Mouse (Mus musculus) heart, postnatal 25 days (tissue): ENCODE results near the gene Tom1l2. TPM values are rescaled to one million over a fixed set of nuclear protein-coding genes. Genes with fewer than 3 reads are reported as not detected.

Source experiments
- DNase-seq: peaks from one replicate; pipeline ENCODE4 v3.0.0; 2022; ENCODE audit warnings: low spot score
- intact Hi-C: fragments of 180-260 bp; cut with DNase I; formaldehyde crosslinking; loops from one replicate; pipeline ENCODE4 v1.15.1; 2025
- total RNA-seq, 2 experiments: library from RNA; stranded (reverse); gene quantifications; 2 replicates each; pipeline ENCODE4 v1.2.3; 2021

The Tom1l2 gene
- 100 to 1,000 TPM in 1 of 2 experiments, 10 to 100 TPM in 1; 98.9 to 110 TPM for total RNA-seq

DNA sequence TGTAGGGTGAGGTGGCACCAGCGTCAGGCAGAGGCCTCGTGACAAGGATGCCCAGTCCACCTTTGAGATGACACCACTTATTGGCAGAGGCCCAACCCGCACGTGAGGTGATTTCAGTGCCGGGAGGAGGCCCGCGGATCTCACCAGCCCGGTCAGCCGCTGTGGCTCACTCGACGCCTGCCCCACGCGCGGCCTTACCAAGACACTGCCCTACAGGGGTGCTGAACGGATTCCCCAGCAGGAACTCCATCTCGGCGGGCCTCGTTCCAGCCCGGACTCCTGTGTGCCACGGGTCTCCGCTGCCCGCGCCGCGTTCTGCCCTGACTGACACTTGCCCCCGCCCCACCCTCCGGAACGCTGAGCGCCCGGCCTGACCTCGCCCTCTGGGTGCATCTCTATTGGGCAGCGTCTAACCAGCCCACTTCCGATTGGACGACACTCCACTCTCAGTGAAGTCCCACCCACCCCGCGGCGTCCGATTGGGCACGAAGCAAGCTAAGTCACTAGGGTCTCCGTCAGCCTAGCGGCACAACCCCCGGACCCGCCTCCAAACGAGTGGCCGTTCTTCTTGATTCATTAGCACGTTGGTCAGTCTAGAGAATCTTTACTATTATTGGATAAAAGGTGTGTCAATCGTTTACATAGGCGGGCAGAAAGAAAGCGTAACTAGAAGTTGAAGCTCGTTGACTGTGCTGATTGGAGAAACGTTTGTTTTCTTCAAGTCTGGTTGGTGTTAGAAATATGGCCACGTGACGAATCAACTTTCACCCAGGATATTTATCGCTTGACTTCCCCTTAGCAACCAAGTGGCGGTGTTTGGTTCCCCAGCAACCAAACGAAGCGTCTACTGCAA is at the start of gene Tom1l2, which contains the start of gene Drc3:
Gene Tom1l2 (minus strand): TSS at position 347 of the 853 bp plus-strand sequence.
Gene Drc3 (plus strand): TSS at position 771 of the 853 bp plus-strand sequence.
- DNase-seq: peak; percentile 100
- intact Hi-C loops: no loop called here

DNA sequence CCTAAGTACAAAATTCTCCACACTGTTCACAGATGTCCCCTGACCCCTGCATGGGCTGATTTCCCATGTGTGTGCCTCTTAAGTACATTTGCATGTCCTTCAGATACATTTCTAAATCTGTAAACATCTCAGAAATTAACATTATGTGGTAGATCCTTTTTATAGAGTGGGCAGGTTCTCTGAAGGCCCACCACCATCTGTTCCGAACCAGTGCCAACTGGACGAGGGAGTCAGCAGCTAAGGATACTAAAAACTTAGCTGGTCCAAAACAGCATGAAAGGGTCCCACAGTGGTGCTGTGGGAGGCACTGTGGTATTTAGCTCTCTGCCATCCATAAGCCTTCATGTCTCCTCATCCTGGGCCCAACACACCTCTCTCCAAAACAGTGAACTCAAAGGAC is 44.5 kb upstream of the Tom1l2 start:
- intact Hi-C loops: no loop called here

DNA sequence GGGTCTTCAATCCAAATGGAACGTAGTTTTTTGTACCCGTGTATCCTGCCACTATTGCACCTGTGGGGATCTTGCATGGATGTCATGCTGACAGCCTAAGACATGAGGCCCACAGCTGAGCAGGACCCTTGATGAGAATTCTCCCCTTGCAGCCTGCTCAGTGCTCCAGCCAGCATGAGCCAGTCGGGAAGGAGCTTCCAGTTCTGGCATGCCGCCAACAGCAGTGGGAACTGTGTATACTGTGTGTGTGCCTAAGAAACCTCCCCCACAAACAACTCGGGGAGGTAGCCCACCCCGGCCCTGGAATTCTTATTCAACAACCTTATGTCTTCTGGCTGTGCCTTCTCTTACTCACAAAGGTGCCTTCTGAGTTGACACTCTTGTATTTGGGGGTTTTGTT is 43.8 kb upstream of the Tom1l2 start:
- DNase-seq: no peak
- intact Hi-C loops: no loop called here

More for the DNA sequence above, 44.5 kb upstream of the Tom1l2 start:
- DNase-seq: no peak

DNA sequence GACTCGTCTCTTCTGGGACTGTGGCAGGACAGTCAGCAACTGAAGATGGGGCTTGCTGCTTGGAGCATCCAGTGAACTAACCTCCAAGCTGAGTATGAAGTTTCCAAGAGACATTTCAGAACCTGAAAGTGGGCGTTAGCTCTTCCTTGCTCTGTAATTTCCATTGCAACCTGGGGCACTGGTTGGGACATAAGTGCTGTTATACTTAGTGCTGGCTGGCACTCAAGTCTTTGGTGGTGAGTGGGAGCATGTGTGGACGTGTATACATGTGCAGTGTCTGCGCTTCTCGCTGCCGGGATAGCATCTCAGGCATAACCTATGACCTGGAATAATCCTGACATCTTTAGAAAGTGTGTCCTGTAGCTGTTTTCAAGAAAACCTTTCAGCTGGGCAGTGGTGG is 38.6 kb upstream of the Tom1l2 start:
- intact Hi-C loops: no loop called here
- no peak for DNase-seq

DNA sequence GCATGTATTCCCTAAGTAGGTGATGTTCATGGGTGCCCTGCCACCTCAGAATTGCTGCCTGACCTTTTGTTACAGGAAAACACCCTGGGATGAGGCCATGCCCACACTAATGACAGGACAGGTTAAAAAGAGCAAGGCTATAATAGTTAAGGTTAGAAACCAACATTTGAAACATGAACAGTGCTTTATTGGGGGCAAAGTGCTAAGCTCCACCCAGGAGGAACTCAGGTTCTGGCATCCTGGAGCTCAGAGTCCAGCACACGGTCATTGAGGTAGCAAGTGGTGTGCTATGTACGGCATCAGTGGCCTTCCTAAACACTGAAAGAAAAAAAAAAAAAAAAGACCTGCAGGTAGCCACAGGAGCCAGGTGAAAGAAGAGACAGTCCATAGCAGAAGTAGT is 35.2 kb upstream of the Tom1l2 start:
- DNase-seq: no peak
- intact Hi-C loops: no loop called here

DNA sequence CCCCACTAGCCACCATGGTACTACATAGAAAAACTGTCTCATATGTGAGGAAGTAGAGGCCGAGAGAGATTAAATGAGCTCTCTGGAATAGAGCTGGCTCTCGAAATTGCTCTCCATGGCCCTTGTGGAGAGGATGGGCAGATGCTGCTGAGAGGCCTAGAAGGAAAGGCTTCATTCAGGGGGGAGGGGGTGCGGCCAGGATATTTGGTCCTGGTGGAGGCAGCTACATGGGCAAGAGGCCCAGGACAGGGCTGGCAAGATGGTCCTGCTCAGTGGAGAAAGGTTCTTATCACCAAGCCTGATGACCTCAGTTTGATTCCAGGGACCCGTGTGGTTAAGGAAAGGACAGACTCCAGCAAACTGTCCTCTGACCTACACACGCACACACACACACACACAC is 33.2 kb upstream of the Tom1l2 start:
- no peak for DNase-seq
- intact Hi-C loops: no loop called here

DNA sequence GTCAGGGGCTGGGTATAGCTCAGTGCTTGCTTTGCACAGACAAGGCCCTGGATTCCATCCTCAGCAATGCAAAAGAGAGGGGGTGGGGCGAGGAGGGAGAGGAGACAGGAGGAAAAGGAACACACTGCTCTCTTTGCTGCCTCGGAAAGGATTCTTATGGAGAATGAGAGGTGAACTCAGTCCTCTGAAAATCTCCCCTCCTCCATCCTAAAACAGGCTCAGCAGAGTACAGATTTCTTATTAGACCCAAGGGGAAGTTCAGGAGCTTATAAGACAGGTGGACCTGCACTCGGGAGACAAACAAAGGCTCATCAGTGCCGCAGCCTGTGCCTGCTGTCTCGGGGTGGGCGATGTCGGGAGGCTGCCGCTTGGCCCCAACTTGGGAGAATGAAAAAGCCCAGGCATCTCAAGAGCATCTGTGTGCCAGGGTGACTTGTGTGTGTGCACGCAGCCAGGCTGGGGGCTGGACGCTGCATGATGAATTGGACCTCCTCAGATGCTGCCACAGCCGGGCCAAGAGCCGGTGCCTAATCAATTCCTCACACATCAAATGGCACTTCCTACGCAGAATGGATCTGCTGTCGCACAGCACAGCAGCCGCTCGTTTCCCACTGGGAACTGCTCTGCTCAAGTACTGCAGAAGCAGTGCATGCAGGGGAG is 32.2 kb upstream of the Tom1l2 start:
- intact Hi-C loops: no loop called here
- DNase-seq: no peak

DNA sequence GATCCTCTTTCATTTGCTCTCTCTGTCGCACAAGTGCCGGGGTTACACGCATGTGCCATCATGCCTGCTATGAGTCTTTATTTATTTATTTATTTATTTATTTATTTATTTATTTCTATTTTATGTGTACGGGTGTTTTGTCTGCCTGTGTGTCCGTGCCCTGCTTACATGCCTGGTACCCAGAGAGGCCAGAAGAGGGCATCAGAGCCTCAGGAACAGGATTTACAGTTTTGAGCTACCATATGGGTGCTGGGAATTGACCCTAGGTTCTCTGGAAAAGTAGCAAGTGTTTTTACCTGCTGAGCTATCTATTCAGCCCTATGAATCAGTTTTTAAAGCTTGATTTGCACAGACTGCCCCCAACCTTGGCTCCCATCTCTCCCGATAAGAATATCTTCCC is 30.8 kb upstream of the Tom1l2 start:
- intact Hi-C loops: no loop called here

DNA sequence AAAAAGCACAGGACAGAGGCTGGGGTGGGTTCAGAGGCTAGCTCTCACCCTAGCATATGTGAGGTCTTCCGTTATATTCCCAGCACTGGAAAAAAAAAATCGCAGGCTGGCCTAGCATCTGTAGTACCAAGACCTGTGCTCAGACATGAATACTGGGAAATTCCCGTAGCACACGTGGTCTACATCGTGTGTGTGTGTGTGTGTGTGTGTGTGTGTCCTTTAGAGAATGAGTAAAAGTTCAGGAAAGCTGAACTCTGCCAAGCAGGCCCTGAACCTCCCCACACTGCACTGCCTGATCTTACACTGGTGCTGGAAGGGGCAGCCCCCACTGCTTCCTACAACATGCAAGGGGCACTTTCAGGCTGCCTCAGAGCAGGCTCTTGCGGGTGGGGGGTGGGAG is 21.8 kb upstream of the Tom1l2 start:
- intact Hi-C loops: no loop called here

More for the DNA sequence above, 30.8 kb upstream of the Tom1l2 start:
- DNase-seq: no peak

DNA sequence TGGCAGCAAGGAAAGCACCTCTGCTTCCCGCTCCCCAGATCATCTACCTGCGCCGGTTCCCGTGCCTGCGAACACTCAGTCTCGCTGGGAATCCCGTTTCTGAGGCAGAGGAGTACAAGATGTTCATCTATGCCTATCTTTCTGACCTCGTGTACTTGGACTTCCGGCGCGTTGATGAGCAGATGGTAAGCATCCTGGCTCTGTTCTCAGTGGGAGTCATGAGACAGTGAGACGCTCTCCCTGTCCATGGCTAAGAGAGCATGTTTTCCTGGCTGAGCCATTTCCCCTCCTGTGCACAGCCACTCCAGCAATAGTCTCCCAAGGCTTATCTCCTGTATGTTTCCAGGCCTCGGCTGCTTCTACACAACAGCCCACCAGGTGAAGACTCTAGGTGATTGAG is 17.7 kb upstream of the Tom1l2 start:
- DNase-seq: no peak
- intact Hi-C loops: no loop called here

More for the DNA sequence above, 21.8 kb upstream of the Tom1l2 start:
- no peak for DNase-seq

DNA sequence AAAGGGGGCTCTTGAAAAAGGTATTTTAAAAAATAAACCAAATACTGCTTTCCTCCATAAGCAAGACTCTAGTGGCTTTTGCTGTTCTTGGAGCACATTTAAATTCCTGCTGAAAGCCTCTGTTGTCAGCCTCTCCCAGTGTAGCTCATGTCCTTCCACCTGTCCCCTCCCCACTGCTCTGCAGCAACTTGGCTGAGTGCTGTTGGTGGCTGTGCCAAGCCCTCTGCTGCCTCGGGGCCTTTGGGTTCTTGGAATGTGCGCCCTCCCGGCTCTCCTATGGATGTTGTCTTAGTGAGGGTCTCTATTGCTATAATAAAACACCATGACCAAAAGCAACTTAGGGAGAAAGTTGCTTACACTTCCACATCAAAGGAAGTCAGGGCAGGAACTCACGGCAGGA is 16.7 kb upstream of the Tom1l2 start:
- intact Hi-C loops: no loop called here
- no peak for DNase-seq

DNA sequence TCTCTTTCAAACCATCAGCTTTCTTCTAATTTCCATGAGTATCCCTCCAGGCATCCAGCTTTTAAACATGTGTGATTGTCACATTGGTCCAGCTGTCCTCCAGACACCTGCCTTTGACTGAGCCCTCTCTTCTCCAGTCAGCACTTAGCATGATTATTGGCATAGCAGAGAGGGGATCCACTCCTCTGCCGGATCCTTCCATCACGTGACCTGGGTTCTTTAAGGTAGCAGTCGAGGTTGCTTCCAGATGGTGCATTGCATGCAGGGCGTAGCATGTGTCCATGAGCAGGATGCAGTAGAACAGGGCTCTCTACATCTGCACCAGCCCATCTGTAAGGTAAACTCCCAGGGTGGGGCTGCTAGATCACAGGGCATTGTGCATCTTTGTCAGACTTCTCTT is 16.2 kb upstream of the Tom1l2 start:
- intact Hi-C loops: no loop called here

DNA sequence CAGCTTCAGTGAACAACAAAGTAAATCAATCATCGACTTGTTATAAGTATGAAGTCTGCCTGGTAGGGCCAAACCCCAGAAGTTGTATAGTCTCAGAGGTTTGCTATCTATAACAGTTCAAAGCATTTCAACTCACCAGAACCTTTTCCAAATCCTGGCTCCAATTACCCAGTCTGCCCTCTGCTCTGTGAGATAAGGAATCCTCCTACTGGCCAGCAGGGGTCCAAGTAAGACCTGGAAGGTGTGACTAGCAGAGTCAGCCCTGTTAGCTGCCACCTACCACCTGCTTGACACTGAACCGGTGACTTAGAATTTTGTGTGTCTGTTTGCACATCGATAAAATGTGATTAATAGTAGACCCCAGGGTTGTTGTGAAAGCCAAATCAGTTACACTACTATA is 14.6 kb upstream of the Tom1l2 start:
- DNase-seq: no peak
- intact Hi-C loops: no loop called here

More for the DNA sequence above, 16.2 kb upstream of the Tom1l2 start:
- DNase-seq: no peak

DNA sequence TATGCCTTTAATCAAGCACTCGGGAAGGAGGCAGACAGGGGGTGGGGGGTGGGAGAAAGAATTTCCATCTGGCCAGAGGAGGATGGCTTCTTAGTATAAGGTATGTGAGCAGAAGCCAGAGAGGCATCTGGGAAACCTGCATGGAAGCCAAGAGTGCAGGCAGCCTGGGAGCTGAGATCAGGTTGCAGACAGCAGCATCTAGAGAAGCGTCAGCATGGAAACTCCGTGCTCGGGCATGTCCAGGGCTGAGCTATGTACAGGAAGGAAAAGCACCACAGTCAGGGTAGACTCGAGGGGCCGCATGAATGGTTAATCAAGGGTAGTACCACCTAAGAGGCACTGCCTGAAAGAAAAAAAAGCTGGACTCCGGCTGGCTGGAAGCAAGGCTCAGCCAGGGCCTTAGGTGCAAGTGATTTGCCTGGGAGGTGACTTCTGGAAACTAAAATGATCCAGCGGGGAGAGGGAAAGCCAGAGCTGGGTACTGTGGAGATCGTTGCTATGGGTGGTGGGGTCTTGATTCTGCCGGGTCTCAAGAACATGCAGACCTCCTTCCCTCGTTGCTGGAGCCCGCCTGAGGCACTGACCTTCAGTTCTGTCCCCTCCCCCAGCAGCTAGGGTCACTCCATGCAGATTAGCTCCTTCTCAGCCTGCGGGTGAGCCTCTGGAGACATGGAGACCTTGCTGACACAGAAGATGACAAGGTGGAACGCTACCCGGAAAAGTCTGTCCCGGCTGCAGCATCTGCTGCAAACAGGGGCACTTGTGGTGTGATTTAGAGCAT is 13.7 kb upstream of the Tom1l2 start:
- intact Hi-C loops: no loop called here
- DNase-seq: no peak

DNA sequence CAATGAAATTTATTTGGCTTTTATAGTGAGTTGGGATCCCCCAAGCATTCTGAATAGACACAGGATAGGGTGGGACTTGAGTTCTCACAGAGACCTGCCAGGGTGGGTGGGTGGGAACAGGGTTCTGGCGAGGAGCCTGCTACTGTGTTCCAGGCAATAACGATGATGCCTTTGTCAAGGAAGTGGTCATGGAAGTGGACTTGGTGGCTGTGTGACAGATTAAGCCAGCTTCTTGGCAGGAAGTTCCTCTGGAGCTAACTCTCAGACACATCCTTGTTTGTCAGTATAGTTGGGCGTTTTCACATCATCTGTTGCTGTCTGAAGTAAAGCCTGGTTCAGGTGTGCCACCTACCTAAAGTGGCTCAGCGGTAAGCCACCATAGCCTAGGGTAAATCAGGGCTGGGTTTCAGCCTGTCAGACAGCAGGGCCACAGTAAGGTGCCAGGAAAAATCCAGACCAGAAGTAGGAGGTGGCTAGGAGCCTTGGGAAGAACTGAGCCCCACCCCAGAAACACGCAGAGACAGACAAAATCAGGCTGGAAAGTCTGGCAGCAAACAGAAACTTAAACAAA is 8.0 kb upstream of the Tom1l2 start:
- peak; percentile 26 for DNase-seq
- intact Hi-C loops: no loop called here

DNA sequence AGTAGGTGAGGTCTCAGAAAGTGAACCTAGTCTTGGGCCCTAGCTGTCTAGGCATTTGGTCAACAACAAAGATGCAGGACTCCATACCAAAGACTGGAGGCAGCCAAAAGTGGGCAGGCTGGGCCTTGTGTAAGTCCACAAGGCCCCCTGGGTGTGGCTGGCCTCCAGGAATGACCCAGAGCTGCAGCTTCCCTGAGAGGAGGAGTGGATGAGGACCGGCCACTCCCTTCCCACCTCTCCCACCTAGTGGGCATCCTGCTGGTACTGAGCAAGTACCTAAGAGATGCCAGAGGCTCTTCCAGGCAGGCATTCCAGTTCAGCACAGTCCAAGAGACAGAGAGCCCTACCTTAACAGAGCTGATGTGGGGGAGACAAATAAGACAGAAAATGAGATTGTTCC is 7.2 kb upstream of the Tom1l2 start:
- DNase-seq: no peak
- intact Hi-C loops: no loop called here

DNA sequence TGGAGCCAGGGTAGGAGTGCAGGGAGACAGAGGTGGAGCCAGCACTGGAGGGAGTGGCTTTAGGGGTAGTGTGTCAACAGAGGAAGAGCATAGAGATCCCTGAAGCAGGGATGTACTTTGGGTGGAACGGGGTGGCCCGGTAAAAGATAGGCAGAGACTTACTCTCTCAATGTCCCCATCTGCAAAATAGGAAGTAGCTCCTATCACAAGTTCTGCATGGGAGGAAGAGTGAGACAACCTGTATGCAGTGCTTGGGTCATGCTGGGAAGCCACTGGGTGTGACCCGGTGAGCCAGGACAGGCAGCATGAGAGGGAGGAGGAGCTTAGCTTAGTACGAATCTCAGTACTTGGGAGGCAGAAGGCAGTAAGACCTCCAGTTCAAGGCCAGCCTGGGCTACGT is 6.4 kb upstream of the Tom1l2 start:
- no peak for DNase-seq
- intact Hi-C loops: no loop called here

DNA sequence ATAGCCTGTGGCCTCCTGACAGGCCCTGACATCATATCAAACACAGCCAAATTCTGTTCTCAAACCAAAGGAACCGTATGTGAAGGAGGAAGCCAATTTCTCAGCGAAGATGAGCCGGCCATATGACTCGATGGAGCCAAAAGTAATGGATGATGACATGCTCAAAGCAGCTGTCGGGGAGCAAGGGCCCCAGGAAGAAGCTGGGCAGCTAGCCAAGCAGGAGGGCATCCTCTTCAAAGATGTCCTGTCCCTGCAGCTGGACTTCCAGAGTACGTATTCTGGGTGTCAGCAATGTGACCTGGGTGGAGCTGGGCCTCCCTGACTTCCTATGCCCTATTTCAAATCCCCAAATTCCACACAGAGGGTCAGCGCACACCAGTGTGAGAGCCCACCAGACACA is 5.8 kb upstream of the Tom1l2 start:
- intact Hi-C loops: no loop called here
- DNase-seq: no peak

DNA sequence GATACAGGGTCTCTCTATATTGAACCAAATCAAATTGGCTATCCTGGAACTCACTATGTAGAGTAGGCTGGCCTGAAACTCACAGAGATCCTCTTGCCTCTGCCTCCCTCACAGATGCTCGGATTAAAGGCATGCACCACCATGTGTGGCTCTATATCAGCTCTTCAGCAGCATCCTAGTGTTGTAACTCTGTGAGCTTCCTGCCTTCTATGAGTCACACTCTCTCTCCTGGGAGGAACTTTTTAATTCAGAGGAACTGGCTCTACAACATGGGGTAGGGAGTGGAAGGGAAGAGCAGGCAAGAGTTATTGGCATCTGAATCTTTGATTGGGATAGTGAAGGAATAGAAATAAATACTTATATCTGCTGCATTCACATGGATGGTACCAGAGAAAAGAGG is 4.4 kb upstream of the Tom1l2 start:
- intact Hi-C loops: no loop called here
- DNase-seq: no peak

DNA sequence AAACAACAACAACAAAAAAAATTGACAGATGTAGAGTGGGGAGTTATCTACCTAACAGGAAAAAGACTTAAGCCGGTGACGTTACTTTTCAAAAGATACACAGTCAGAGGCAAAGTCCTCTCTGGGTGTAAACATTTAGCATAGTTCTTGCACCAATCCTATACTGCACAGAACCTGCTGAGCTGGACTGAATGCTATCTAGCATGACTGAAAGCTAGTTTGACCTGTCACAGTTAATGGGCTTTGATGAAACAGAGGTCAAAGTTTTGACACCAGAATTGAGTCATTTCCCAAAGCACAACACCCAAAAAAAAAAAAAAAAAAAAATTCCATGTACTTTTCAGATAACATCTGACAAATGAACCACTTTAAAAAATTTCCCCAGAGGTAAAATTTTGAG is 3.2 kb upstream of the Tom1l2 start:
- intact Hi-C loops: no loop called here
- DNase-seq: no peak
